Mouse (Mus musculus) hindbrain, embryonic 12.5 days (tissue): ENCODE measurements around the gene Bdkrb1. TPM values are rescaled to one million over a fixed set of nuclear protein-coding genes. Genes with fewer than 3 reads are reported as not detected.

ENCODE experiments used
- ATAC-seq: fragments of 200-750 bp; cut with Nextera tagmentation; 2 replicates; pipeline ENCODE4 v1.8.0; 2017; ENCODE audit warnings: moderate TSS enrichment; ENCODE audit not compliant: low FRiP score
- H3K27ac ChIP-seq: fragments of 300-500 bp; sonication (generic); 2 replicates; pipeline ENCODE4 v1.5.1; 2016; ENCODE audit warnings: mild to moderate bottlenecking
- H3K27me3 ChIP-seq: fragments of 300-500 bp; sonication (generic); 2 replicates; pipeline ENCODE4 v1.6.1; 2016; ENCODE audit warnings: mild to moderate bottlenecking
- H3K36me3 ChIP-seq: fragments of 300-500 bp; sonication (generic); 2 replicates; pipeline ENCODE4 v1.6.1; 2016; ENCODE audit warnings: mild to moderate bottlenecking
- H3K4me1 ChIP-seq: fragments of 300-500 bp; sonication (generic); 2 replicates; pipeline ENCODE4 v1.6.1; 2016
- H3K4me2 ChIP-seq: fragments of 300-500 bp; sonication (generic); replicated peaks from 2 replicates; pipeline ENCODE4 v1.6.1; 2016; ENCODE audit warnings: mild to moderate bottlenecking
- H3K4me3 ChIP-seq: fragments of 300-500 bp; sonication (generic); 2 replicates; pipeline ENCODE4 v1.5.1; 2016; ENCODE audit warnings: mild to moderate bottlenecking
- H3K9ac ChIP-seq: fragments of 300-500 bp; sonication (generic); 2 replicates; pipeline ENCODE4 v1.6.1; 2016; ENCODE audit warnings: mild to moderate bottlenecking, moderate library complexity
- H3K9me3 ChIP-seq: fragments of 300-500 bp; sonication (generic); replicated peaks from 2 replicates; pipeline ENCODE4 v1.6.1; 2016; ENCODE audit warnings: mild to moderate bottlenecking
- whole genome bisulfite sequencing: fragments of 180-500 bp; shearing (Covaris S2); methylation state at CpG from one replicate; pipeline ENCODE4 v1.1.7; 2016; 5-methylcytosine and 5-hydroxymethylcytosine counted together
- polyA plus RNA-seq: library from polyadenylated mRNA; unstranded; fragments of >200 nt; fragmentation: Nextera tagmentation; extraction: Ambion mirVana; gene quantifications from 2 replicates; pipeline ENCODE4 v1.2.1, GENCODE M21; 2016

The Bdkrb1 gene
- polyA plus RNA-seq, 1 experiment from 2014 or later, result not detected

DNA sequence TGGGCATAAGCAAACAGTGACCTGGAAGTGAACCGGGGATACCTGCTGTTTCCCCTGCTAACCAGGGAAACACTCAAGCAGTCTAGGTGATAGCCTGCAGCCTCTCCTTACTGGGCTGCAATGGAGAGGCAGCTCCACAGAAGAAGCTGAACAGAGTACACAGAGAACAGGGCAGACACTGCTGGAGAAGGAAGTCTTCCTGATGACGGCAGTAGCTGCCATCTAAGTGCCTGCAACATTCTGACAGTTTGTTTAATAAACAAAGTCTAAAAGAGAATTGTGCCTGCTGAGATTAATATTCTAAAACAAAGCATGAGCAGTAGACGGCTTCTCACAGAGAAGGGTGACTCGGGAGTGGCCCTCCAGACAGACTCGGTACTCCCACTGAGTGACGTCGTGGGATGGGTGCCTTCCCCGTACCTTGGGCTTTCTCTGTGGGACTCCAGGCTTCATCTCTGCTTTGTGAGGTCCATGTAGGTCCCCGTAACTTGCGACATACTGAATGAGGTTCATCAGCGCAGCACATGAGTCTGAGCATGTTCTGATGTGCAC lies 40.0 kb downstream of the Bdkrb1 start:
- no peak overlapping the region for H3K4me3 ChIP-seq

More for the DNA sequence above, 40.0 kb downstream of the Bdkrb1 start:
- no peak overlapping the region for H3K4me2 ChIP-seq
- no peaks in the 10 kb centered on the region for H3K27me3 ChIP-seq
- no peak for ATAC-seq
- H3K4me1 ChIP-seq, result no peaks in the 10 kb centered on the region
- H3K27ac ChIP-seq, result no peak overlapping the region
- H3K36me3 ChIP-seq, result peaks cover 95% of the 10 kb centered on the region
- H3K9me3 ChIP-seq, result no peaks in the 10 kb centered on the region
- 93% methylated on average over 11 of the region's 11 CpGs for WGBS
- H3K9ac ChIP-seq, result no peak overlapping the region

Other genes starting within 250 kb of the Bdkrb1 start
- 7.0 and 8.1 TPM in 2 replicates for gene D430019H16Rik, start 149.2 kb upstream of the Bdkrb1 start, polyA plus RNA-seq
- gene Bdkrb2, start 39.9 kb upstream of the Bdkrb1 start, polyA plus RNA-seq, result 1.6 and 1.8 TPM in 2 replicates
- 33.6 and 34.5 TPM in 2 replicates for gene Gskip, start 81.7 kb downstream of the Bdkrb1 start, polyA plus RNA-seq
- gene Atg2b, start 82.1 kb downstream of the Bdkrb1 start, polyA plus RNA-seq, result 19.3 TPM in 2 replicates
- 2.5 and 3.3 TPM in 2 replicates for gene Ak7, start 102.9 kb downstream of the Bdkrb1 start, polyA plus RNA-seq
- 278 and 308 TPM in 2 replicates for gene Papola, start 181.6 kb downstream of the Bdkrb1 start, polyA plus RNA-seq